Mouse (Mus musculus) heart, adult 8-10 months (tissue): ENCODE results near the gene Myo3a. TPM values are rescaled to one million over a fixed set of nuclear protein-coding genes. Genes with fewer than 3 reads are reported as not detected.
"Not testable (repeated sequence)": the region's sequence is repeated elsewhere in the genome, so short reads cannot be mapped to it uniquely, and the experiment has no call there.

Experiments
- DNase-seq: peaks from one replicate; pipeline ENCODE4 v3.0.0; 2022; ENCODE audit warnings: low spot score
- total RNA-seq, 4 experiments: library from RNA; stranded (reverse); gene quantifications; 2 replicates each; pipeline ENCODE4 v1.2.4; 2022

Gene Myo3a
- not detected for total RNA-seq

DNA sequence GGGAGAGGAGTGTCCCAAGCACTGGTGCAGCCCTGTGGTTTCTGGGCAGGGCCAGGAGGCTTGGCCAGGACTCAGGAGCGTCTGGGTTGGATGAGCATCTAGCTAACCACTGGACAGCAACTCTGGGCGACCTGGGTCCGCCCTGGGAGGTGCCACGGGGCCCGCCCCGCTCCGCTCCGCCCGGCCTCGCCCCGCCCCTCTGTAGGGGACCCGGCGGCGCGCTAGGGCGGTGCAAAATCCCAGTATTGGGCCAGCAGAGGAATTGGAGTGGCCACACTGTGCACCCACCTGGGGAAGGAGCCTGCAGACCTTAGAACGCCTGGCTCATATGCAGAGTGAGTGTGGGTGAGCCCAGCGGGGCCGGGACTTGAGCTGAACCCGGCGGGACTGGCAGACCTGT is at the start of gene Myo3a:
TSS of gene Myo3a (plus strand) at position 196 of the 400 bp plus-strand sequence.
- no peak for DNase-seq

DNA sequence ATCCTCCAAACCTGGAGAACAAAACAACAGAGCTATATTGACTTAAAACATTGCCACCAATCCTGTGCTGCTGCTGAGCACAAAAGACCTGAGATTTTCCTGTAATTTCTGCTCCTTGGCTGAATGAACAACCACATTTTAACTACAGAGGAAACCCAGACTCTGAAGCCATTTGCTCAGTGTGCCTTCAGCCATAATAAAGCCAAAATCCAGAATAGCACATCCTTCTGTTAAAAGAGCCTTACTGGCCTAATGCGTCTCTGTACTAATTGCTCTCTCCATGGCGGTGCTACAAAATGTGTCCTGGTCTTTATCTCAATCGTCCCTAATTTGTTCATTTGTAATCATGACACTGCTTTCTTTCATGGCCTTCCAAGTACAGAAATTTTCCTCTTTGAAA is 23.2 kb downstream of the Myo3a start:
- no peak for DNase-seq

DNA sequence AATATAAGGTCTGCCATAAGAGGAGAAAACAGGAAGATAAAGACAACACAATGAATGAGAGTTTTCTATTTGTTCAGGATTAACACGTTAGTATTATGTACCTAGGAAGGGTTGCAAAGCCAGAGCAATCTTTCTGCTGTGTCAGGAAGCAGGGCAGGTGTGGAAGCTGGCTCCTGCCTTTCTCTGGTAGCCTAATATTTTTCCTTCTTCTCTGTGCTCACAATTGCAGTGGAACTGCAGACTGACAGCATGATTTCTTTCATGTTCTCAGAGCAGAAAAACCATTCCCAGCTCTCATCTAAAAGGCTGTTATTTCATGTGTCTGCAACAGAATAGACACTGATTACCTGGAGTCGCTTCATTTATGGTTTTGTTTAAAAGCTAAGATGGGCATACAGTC is 23.7 kb downstream of the Myo3a start:
- DNase-seq, result no peak

DNA sequence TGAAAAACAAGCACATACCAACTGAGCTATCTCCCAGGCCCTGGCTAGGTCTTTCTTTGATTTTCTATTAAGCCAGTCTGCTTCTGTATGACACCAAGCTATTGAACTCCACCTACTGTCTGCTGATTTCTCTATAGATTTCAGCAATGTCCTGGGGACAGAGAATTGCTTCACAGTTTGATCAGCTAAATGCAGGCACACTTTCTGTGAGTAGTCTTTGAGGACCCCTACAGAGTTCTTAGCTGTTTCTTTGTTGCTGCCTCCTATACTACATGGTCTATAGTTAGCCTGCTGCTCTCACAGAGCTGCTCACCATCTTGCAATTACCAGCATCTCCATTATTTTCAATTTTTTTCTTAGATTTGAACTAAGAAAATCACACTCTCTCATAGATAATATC is 28.3 kb downstream of the Myo3a start:
- no peak for DNase-seq

DNA sequence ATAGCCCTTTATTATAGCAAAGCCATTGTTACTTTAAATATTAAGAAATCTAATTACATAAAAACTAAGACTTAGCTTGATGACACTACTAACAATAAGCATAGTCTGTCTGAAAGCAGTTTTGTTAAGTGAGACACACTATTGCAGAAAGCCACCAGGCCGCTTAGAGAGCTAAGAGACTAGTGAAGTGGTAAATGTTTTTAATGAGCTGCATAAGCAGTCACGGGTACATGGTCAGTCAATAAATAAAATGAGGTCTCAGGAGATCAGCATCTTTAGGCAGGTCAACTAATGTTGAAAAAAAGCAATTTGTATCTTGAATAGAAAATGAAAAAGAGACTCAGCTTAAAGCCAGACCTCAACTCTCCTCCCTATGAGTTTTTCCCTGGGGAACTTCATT is 44.3 kb downstream of the Myo3a start:
- no peak for DNase-seq

DNA sequence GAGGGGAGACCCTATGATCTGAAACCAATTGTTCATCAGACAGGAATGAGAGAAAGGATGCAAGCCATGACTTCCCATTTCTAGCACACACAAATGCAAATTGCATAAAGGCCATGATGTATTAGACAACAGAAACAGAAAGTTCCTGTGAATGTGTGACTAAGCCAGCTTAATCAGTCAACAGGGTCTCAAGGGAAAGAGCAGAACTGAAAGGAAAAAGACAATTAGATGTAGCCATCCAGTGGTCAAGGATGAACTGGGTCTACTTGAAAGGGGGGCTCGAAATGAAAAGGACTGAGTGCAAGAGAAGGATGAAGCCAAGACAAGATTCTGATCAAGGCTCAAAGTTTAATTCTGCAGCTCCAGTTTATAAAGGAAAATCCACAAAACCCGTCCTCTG is 58.1 kb downstream of the Myo3a start:
- DNase-seq, result no peak

DNA sequence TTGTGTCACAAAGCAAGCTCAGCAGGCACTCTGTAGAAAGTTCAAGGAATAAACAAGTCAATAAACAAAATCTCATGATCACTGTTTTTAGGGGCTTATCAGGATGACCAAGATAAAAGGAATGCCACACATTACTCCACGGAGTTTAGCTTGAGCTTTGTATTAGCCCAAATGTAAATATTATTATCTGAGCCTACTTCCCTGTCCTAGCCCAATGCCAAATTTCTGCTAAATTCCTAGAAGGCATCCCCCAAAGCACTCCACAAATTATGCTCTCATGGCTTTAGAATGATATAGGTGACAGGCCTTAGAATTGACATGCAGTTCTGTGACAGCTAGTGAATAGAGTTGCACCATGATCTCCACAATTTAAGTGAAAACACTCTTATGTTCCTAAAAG is 58.5 kb downstream of the Myo3a start:
- DNase-seq, result no peak

DNA sequence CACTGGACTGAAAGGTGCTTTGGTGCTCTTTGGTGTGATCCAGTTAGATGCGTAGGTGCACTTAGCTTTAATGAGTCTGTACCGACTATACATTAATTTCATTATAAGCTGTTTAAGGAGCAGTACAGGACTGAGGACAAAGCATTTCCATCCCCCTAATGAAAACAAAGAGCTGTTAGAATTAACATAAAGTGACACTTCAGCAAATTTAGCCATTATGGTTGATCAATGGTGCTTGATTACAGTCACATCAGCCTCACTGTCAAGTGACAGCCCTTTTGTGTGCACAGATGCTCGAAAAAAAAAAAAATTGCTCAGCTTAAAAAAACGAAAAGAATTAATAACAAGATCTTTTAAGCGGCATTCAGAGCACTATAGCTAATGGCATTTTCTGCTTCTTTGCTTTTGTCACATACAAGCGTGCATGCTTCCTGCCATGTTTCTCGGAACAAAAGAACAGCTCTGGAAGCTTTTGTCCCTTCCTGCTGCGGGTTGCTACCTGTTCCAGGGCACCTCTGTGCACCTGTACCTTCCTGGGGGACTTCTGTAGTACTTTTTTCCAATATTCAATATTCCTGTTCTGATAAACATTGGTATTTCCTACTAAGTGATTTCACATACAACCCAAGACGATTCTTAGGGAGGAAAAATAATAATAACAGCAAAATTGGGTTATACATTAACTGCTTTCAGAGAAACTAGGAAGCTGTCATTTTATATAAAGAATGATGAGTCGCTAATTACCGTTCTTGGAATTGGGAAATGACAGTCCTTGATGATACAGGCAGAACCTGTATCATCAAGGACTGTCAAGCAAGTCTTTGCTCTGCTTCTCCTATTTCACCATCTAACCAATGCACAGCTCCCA is 66.5 kb downstream of the Myo3a start:
- DNase-seq, result no peak

DNA sequence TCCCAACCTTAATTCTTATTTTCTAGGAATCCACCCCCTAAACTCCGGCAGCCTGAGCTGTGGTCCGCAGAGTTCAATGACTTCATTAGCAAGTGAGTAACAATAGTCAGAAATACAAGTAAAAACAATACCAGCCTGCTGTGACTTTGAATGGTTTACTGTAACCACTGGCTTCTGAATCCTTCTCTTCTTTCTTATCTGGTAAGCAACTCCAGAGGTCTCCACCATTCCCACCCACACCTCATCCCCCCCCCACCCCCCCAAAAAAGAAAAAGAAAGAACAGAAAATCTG is 67.1 kb downstream of the Myo3a start:
- DNase-seq, result no peak

DNA sequence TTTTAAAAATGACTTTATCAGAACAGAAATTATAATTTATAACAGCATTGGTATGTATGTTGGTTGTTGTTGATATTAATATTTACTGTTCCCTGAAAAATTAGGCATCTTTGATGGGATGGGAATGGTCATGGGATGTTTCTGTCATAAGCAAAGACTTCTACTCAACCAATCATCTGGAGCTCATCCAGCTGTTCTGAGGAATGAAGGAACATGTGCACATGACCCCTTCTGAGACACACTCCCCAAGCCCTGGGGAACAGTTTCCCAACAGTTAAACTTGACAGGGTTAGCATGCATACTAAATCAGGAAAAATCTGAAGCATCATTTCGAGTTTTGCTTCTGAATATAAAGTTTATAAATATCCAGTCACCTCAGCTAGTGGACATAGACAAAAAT is 70.6 kb downstream of the Myo3a start:
- no peak for DNase-seq

DNA sequence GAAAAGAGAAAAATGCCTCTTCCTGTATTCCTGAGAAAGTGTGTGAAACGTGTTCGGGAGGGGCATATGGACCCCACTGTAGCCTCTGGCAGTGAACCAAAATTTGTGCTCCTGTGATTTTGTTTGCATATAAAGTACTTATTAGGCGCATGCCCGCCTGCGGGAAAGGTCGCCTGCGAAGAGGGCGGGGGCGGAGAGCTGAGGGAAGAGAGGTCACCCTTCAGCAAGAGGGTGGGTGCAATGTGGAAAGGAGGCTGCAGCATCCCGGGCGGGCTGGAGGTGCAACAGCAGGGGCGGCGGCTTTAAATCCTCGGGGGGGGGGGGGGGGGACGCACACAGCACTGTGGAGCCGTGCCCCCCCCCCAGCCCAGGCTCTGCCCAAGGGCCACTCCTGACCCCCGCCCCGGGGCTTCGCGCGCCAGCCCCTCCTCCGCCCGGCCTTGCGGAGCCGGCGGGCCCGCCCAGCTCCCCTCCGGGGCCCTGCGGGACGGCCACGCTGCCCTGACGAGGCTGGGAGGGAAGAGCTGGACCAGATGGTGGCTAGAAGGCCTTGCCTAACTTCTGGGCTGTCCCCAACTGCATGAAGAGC is 111.1 kb downstream of the Myo3a start:
- DNase-seq, result no peak

DNA sequence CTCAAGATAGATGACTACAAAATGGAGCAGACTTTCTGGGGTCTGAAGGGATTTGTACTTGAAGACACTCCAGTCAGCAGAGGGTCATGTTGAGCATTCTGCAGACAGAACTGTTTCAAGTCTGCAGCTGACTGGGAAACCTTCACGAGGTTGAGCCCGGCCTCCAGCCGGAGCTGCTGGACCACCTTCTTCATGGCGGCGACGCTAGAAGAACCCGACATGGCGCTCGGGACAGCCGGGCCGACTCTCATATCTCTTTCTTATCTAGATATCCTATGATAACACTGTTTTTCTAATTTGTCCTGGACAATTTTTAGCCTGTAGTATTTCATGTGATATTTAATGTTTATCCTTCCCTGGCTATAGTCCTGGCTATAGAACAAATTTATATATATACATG is 183.2 kb downstream of the Myo3a start:
- DNase-seq, result not testable (repeated sequence)

DNA sequence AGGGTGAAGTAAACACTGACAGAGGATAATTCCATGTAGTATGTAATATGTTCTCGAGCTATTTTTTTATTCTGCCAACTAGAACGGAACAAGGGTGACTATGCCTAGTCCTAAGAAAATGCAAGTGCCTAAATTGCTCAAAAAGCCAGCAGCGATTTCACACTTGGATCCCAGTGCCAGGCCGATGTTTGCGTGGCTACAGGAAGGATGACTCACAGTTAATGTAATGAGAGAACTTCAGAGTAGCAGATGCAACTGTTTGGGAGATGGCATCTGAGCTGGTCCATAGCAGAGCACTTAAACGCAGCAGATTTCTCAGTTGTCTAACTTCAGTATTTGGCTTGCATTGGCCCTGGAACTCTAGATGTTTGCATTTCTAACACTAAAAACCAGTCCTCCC is 321.1 kb downstream of the Myo3a start:
- DNase-seq, result no peak

DNA sequence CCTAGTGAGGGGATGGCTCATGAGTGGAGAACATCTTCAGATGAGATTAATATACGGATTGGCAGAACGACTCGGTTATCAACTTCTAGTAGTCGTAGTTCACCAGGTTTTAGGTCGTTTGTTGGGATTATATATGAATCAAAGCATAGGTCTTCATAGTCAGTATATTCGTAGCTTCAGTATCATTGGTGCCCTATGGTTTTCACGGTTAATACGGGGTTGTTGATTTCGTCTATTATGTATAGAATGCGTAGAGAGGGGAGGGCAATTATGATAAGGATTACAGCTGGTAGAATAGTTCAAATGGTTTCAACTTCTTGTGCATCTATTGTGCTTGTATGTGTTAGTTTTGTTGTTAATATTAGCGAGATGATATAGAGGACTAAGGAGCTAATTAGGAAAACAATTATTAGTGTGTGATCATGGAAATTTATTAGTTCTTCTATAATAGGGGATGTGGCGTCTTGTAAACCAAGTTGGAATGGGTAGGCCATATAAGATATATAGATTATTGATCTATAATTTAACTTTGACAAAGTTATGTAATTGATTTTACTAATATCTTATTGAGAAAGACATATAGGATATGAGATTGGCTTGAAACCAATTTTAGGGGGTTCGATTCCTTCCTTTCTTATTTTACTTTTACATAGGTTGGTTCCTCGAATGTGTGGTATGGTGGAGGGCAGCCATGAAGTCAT is 360.3 kb downstream of the Myo3a start:
- DNase-seq, result not testable (repeated sequence)

DNA sequence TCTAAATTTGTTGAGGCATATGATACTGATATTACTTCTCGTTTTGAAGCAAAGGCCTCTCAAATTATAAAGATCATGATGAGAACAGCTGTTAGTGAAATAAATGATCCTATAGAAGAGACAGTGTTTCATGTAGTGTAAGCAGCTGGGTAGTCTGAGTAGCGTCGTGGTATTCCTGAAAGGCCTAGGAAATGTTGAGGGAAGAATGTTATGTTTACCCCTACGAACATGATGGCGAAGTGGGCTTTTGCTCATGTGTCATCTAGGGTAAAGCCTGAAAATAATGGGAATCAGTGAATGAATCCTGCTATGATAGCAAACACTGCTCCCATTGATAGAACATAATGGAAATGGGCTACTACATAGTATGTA is 360.9 kb downstream of the Myo3a start:
- DNase-seq, result not testable (repeated sequence)

DNA sequence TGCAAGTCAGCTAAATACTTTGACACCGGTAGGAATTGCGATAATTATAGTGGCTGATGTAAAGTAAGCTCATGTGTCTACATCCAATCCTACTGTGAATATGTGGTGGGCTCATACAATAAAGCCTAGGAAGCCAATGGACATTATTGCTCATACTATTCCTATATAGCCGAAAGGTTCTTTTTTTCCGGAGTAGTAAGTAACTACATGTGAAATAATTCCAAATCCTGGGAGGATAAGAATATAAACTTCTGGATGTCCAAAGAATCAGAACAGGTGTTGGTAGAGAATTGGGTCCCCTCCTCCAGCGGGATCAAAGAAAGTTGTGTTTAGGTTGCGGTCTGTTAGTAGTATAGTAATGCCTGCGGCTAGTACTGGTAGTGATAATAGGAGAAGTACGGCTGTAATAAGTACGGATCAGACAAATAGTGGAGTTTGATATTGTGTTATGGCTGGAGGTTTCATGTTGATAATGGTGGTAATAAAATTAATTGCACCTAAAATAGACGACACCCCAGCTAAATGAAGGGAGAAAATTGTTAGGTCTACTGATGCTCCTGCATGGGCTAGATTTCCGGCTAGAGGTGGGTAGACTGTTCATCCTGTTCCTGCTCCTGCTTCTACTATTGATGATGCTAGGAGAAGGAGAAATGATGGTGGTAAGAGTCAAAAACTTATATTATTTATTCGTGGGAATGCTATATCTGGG is 361.5 kb downstream of the Myo3a start:
- not testable (repeated sequence) for DNase-seq

DNA sequence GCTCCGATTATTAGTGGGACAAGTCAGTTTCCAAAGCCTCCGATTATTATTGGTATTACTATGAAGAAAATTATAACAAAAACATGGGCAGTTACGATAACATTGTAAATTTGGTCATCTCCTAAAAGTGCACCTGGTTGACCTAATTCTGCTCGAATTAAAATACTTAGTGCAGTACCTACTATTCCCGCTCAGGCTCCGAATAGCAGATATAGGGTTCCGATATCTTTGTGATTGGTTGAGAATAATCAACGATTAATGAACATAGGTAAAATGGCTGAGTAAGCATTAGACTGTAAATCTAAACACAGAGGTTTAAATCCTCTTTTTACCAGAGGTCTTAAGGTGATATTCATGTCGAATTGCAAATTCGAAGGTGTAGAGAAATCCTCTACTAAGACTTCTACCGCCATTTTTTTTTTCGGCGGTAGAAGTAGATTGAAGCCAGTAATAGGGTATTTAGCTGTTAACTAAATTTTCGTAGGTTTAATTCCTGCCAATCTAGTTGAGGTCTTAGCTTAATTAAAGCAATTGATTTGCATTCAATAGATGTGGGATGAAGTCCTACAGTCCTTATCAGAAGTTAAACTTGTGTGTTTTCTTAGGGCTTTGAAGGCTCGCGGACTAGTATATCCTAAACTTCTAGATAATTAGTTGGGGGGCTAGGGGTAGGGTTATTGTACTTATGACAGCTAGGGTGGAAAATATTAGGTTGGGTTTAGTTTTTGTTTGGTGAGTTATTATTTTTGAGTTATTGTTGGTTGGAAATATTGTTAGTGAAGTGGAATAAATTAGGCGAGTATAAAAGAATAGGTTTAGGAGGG is 362.3 kb downstream of the Myo3a start:
- not testable (repeated sequence) for DNase-seq

DNA sequence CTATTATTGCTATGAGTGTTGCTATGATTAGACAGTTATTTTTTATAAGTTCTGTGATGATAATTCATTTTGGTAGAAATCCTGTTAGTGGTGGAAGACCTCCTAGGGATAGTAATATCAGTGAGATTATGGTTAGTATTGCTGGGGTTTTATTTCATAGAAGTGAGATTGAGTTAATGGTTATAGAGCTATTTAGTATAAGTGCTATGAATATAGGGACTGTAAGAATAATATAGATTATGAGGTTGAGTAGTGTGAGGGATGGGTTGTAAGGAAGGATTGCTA is 362.8 kb downstream of the Myo3a start:
- no peak for DNase-seq

DNA sequence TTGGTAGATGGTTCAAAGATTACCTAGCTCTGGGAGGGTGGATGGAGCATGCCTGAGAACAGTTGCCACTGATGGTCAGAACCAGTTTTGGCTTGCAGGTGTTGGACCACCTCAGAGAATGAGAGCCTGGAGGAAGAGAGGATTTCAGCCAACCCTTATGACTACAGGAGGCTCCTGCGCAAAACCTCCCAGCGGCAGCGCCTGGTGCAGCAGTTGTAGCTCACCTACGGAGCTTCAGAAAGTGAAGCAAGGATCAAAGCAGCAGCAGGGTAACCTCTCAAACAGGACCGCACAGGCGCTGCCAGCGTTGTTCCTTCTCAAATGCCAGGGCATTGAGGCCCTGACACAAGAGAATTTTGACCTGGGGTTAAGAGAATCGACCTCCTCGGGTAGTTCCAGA is 390.6 kb downstream of the Myo3a start:
- DNase-seq, result no peak

DNA sequence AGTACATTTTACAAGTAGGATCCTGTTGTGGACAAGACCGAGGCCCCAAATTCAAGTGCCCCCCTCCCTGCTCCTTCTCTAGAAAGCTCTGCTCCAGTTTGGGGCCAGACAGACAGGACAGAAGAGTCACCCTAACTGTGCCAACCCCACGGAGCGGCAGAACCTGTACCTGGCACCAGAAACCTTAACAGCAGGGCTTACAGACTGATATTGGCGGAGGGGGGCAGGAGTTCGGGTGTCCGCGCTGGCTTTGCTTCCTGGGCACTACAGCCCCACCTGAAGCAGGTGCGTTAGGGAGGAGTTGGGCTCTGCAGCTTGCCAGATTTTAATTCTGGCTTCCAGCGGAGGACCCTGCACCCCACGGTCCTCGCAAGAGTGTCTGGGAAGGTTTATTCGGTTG is 392.1 kb downstream of the Myo3a start:
- DNase-seq, result no peak

DNA sequence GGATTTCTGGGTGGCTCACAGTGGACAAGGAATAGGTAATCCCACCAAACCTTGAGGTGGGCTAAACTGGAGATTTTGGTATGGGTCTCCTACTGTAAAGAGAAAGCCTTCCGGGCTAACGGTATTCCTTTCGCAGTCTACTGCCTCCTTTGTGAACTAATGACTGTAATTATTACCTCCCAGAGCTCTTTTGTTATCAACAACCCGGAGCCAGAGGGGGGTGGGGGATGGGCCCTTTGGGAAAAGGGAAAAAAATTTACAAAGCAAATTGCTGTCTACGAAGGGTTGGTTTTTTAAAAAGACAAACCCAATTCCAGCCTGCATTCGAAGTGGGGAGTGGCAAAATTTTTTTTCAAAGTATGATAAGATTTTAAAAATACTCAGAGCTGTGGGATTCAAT is 392.7 kb downstream of the Myo3a start:
- no peak for DNase-seq

DNA sequence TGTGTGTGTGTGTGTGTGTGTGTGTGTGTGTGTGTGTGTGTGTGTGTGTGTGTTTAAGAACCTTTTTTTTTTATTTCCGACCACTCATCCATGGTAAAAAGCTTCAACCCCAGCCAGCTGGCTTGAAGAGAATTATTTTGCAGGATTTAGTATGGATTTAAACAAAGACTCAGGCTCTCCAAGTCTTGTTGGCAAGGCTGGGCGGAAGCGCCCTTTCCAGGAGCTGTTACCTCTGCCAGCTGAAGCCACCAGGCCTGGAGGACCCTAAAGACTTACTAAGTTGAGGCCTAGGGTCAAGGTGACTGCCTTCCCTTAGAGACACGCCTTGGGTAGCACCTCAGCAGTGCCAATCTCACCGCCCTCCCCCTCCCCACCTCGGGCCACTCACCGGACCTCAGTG is 393.2 kb downstream of the Myo3a start:
- DNase-seq, result no peak
